Mouse (Mus musculus) liver, embryonic 12.5 days (tissue): ENCODE data around the gene Fbxo33. TPM values are rescaled to one million over a fixed set of nuclear protein-coding genes. Genes with fewer than 3 reads are reported as not detected.
A peak's percentile ranks its signal among the peaks of the same experiment; 100 is the strongest.

Experiments used
- ATAC-seq: fragments of 200-750 bp; cut with Nextera tagmentation; 2 replicates; pipeline ENCODE4 v1.8.0; 2017; ENCODE audit warnings: moderate number of reproducible peaks, mild to moderate bottlenecking, moderate library complexity
- H3K27ac ChIP-seq: fragments of 300-500 bp; sonication (generic); 2 replicates; pipeline ENCODE4 v1.5.1; 2016; ENCODE audit warnings: mild to moderate bottlenecking
- H3K27me3 ChIP-seq: fragments of 300-500 bp; sonication (generic); replicated peaks from 2 replicates; pipeline ENCODE4 v1.6.1; 2016; ENCODE audit warnings: mild to moderate bottlenecking, moderate library complexity
- H3K36me3 ChIP-seq: fragments of 300-500 bp; sonication (generic); 2 replicates; pipeline ENCODE4 v1.6.1; 2016; ENCODE audit warnings: mild to moderate bottlenecking, moderate library complexity
- H3K4me1 ChIP-seq: fragments of 300-500 bp; sonication (generic); 2 replicates; pipeline ENCODE4 v1.6.1; 2016
- H3K4me2 ChIP-seq: fragments of 300-500 bp; sonication (generic); 2 replicates; pipeline ENCODE4 v1.6.1; 2016; ENCODE audit warnings: mild to moderate bottlenecking, moderate library complexity
- H3K4me3 ChIP-seq: fragments of 300-500 bp; sonication (generic); 2 replicates; pipeline ENCODE4 v1.5.1; 2016; ENCODE audit warnings: mild to moderate bottlenecking, moderate library complexity
- H3K9ac ChIP-seq: fragments of 300-500 bp; sonication (generic); 2 replicates; pipeline ENCODE4 v1.6.1; 2016; ENCODE audit warnings: mild to moderate bottlenecking, moderate library complexity
- H3K9me3 ChIP-seq: fragments of 300-500 bp; sonication (generic); replicated peaks from 2 replicates; pipeline ENCODE4 v1.6.1; 2016; ENCODE audit warnings: mild to moderate bottlenecking, moderate library complexity
- WGBS: fragments of 180-500 bp; shearing (Covaris S2); methylation state at CpG from one replicate; pipeline ENCODE4 v1.1.7; 2016; ENCODE audit not compliant: insufficient replicate concordance; 5-methylcytosine and 5-hydroxymethylcytosine counted together
- microRNA-seq: library from miRNA; unstranded; fragments of <30 nt; microRNA quantifications from one replicate; pipeline ENCODE4, GENCODE M21; 2017
- polyA plus RNA-seq: library from polyadenylated mRNA; unstranded; fragments of >200 nt; fragmentation: Nextera tagmentation; extraction: Ambion mirVana; gene quantifications from 2 replicates; pipeline ENCODE4 v1.2.1, GENCODE M21; 2016

Gene Fbxo33
- polyA plus RNA-seq, 1 experiment from 2014 or later, result 12.5 TPM

- Histone ChIP-seq H3K4me3 (no peak overlapping the region), H3K27ac (peak overlapping the region; percentile 78), H3K4me1 (peaks cover 31% of the 10 kb centered on the region), H3K9me3 (no peaks in the 10 kb centered on the region), H3K36me3 (peaks cover 23% of the 10 kb centered on the region), H3K4me2 (peak overlapping the region; percentile 42), H3K9ac (no peak overlapping the region; the same call in 1 of the 2 replicates), H3K27me3 (no peaks in the 10 kb centered on the region)
- 18% methylated on average over 9 of the region's 9 CpGs for WGBS
- peak; percentile 93 for ATAC-seq
Observed at GRCm38 (mm10) chr12:59194341-59195003, 25.1 kb downstream of the Fbxo33 start.

GRCm38 (mm10) chr12:59193637-59194036, 25.9 kb downstream of the Fbxo33 start:
- Histone ChIP-seq H3K4me3 (no peak overlapping the region), H3K36me3 (peaks cover 26% of the 10 kb centered on the region), H3K9ac (no peak overlapping the region), H3K4me1 (peaks cover 27% of the 10 kb centered on the region), H3K9me3 (no peaks in the 10 kb centered on the region), H3K27me3 (no peaks in the 10 kb centered on the region), H3K4me2 (no peak overlapping the region), H3K27ac (peak overlapping the region; percentile 18)
- no peak for ATAC-seq
- WGBS, result 70% methylated on average over 3 of the region's 3 CpGs

- no peak for ATAC-seq
- Histone ChIP-seq H3K9ac (no peak overlapping the region), H3K36me3 (peaks cover 71% of the 10 kb centered on the region), H3K4me1 (peaks cover under 1% of the 10 kb centered on the region; the same call in 1 of the 2 replicates), H3K4me2 (no peak overlapping the region), H3K27me3 (no peaks in the 10 kb centered on the region), H3K4me3 (no peak overlapping the region), H3K9me3 (no peaks in the 10 kb centered on the region), H3K27ac (no peak overlapping the region)
- 80% methylated on average over 12 of the region's 12 CpGs for WGBS
Observed at GRCm38 (mm10) chr12:59188086-59188682, 31.3 kb downstream of the Fbxo33 start.

DNA sequence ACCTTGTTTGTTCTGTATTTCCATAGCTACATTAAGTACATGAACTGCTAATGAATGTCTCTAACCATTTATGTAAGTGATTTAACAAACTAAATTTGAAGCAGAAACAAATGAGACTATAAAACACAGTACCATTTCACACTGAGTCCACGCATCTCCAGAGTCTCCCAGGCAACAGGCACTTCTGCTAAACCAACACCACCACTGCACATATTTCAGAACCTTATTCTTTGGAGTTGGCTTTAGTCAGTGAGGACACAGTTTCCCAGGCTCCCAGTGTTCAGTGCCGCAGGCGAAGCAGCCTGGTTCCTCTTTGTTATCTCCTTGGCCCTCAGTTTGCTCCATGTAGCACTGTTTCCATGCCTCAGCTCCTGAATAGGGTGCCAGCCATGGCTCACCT, 41.7 kb downstream of the Fbxo33 start:
- Histone ChIP-seq H3K36me3 (peaks cover 89% of the 10 kb centered on the region), H3K9ac (no peak overlapping the region), H3K27ac (no peak overlapping the region), H3K4me1 (no peaks in the 10 kb centered on the region), H3K9me3 (no peaks in the 10 kb centered on the region), H3K27me3 (no peaks in the 10 kb centered on the region), H3K4me2 (no peak overlapping the region), H3K4me3 (no peak overlapping the region)
- no peak for ATAC-seq
- 89% methylated on average over 3 of the region's 3 CpGs for WGBS

DNA sequence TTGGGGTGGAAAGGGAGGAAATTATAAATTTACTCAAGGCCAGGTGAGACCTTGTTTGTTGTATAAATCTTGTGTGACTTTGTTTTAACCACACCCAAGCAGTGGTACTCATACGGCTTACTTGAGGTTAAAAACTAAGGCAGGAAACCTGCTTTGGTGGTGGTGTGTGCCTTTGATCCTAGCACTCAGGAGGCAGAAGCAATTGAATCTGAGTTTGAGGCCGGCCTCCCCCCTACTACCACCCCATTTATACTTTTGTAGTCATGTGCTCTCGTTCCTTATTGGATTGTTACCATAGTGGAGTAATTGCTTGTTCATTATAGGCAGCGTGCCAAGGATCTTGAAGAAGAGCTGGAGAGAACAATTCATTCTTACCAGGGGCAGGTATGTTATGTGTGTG, 49.6 kb downstream of the Fbxo33 start:
- 76% methylated on average over 4 of the region's 4 CpGs for WGBS
- H3K4me2 ChIP-seq, result no peak overlapping the region
- H3K36me3 ChIP-seq, result peaks cover 75% of the 10 kb centered on the region
- H3K9ac ChIP-seq, result no peak overlapping the region
- H3K27me3 ChIP-seq, result no peaks in the 10 kb centered on the region
- no peak for ATAC-seq
- H3K9me3 ChIP-seq, result no peaks in the 10 kb centered on the region
- H3K4me3 ChIP-seq, result no peak overlapping the region
- H3K27ac ChIP-seq, result no peak overlapping the region
- H3K4me1 ChIP-seq, result no peaks in the 10 kb centered on the region

DNA sequence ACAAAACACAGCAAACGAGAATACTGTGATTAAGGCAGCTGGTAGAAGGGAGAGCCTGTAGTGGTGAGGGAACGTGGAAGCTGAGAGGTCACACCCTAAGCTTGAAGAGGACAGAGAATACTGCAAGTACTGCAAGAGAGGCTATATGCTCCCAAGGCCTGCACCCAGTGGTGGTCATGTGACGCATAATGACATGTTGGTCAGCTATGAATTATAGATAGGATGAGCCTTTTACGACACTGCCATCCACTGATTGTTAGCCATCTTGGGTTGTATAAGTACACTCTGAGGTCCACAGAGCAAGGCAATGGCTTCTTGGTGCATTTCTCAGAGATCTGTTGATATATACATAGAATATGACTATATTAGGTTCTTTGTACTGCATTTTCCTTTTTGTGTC, 53.0 kb downstream of the Fbxo33 start:
- Histone ChIP-seq H3K9ac (no peak overlapping the region), H3K27me3 (no peaks in the 10 kb centered on the region), H3K9me3 (no peaks in the 10 kb centered on the region), H3K4me3 (no peak overlapping the region), H3K27ac (no peak overlapping the region), H3K4me1 (peaks cover 17% of the 10 kb centered on the region), H3K36me3 (peaks cover 85% of the 10 kb centered on the region), H3K4me2 (no peak overlapping the region)
- no peak for ATAC-seq
- 85% methylated on average over 4 of the region's 4 CpGs for WGBS

GRCm38 (mm10) chr12:59164522-59164921, 55.0 kb downstream of the Fbxo33 start:
- Histone ChIP-seq H3K27me3 (no peaks in the 10 kb centered on the region), H3K9ac (no peak overlapping the region), H3K9me3 (no peaks in the 10 kb centered on the region), H3K4me2 (no peak overlapping the region), H3K36me3 (peaks cover 85% of the 10 kb centered on the region), H3K27ac (no peak overlapping the region), H3K4me1 (peaks cover 17% of the 10 kb centered on the region), H3K4me3 (no peak overlapping the region)
- 51% methylated on average over 6 of the region's 6 CpGs for whole genome bisulfite sequencing
- 0 out of 2 replicates have a peak, but pooled peaks have one; percentile 52 for ATAC-seq

GRCm38 (mm10) chr12:59162797-59163196, 56.7 kb downstream of the Fbxo33 start:
- no peak for ATAC-seq

DNA sequence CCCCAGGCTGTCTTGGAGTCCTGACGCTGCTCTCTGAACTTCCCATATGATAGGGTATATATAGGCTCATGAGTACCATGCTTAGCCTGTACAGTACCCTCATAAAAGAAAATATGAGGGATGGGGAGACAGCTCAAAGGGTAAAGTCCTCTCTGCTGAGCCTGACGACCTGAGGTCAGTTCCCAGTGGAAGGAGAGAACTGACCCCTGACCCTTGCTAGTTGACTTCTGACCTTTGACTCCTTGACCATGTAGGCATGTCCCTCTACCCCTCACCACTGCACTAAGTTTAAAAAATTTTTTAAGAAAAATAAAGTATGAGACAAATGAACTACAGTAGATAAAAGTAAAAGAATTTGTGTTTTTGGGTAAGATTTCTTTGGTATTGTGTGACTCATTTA, 58.4 kb downstream of the Fbxo33 start:
- WGBS, result 74% methylated on average over 2 of the region's 2 CpGs
- ATAC-seq, result no peak
- Histone ChIP-seq H3K27ac (no peak overlapping the region), H3K9ac (no peak overlapping the region), H3K36me3 (peaks cover 88% of the 10 kb centered on the region), H3K9me3 (no peaks in the 10 kb centered on the region), H3K27me3 (no peaks in the 10 kb centered on the region), H3K4me1 (peaks cover 17% of the 10 kb centered on the region), H3K4me2 (no peak overlapping the region), H3K4me3 (no peak overlapping the region)

More at GRCm38 (mm10) chr12:59162797-59163196, 56.7 kb downstream of the Fbxo33 start:
- no peak overlapping the region for H3K27ac ChIP-seq
- H3K4me1 ChIP-seq, result peaks cover 17% of the 10 kb centered on the region
- H3K9me3 ChIP-seq, result no peaks in the 10 kb centered on the region
- peaks cover 85% of the 10 kb centered on the region for H3K36me3 ChIP-seq
- H3K4me2 ChIP-seq, result no peak overlapping the region
- no peak overlapping the region for H3K9ac ChIP-seq
- no peaks in the 10 kb centered on the region for H3K27me3 ChIP-seq
- WGBS, result 79% methylated on average over 2 of the region's 2 CpGs
- H3K4me3 ChIP-seq, result no peak overlapping the region

Small RNA genes lying within 50 kb of the gene (microRNA-seq; reads per million reads assigned to microRNA genes)
- not detected for gene Gm27284

Other genes with a start within 250 kb of the Fbxo33 start
- gene Sec23a, start 207.7 kb downstream of the Fbxo33 start, polyA plus RNA-seq, result 31.2 and 32.5 TPM in 2 replicates
- 27.3 and 28.2 TPM in 2 replicates for gene Gemin2, start 206.3 kb downstream of the Fbxo33 start, polyA plus RNA-seq
- 54.4 and 55.3 TPM in 2 replicates for gene Trappc6b, start 158.3 kb downstream of the Fbxo33 start, polyA plus RNA-seq
- 68.6 and 69.4 TPM in 2 replicates for gene Pnn, start 152.8 kb downstream of the Fbxo33 start, polyA plus RNA-seq
- gene Mia2, start 123.9 kb downstream of the Fbxo33 start, polyA plus RNA-seq, result 52.6 and 59.3 TPM in 2 replicates